Mouse (Mus musculus) gastrocnemius, postnatal 14 days (tissue): ENCODE results near the gene Olfr1396. TPM values are rescaled to one million over a fixed set of nuclear protein-coding genes. Genes with fewer than 3 reads are reported as not detected.

Experiments used
- DNase-seq: peaks from one replicate; pipeline ENCODE4 v3.0.0; 2021; ENCODE audit warnings: mixed read lengths
- intact Hi-C: fragments of 180-260 bp; cut with DNase I; formaldehyde crosslinking; loops from one replicate; pipeline ENCODE4 v1.15.1; 2025; ENCODE audit warnings: low total_unique reads
- long read RNA-seq, 2 experiments: library from polyadenylated mRNA; stranded (forward); transcript quantifications; one replicate each; pipeline ENCODE4 v2.0.0; 2021
- total RNA-seq, 2 experiments: library from RNA; stranded (reverse); gene quantifications; 2 replicates each; pipeline ENCODE4 v1.2.3; 2021

Gene Olfr1396
- under 1 TPM in 1 of 2 experiments, not detected in 1; 0.04 TPM for total RNA-seq
- long read RNA-seq, experiment 1: 0 reads
- long read RNA-seq, experiment 2: 0 reads

DNA sequence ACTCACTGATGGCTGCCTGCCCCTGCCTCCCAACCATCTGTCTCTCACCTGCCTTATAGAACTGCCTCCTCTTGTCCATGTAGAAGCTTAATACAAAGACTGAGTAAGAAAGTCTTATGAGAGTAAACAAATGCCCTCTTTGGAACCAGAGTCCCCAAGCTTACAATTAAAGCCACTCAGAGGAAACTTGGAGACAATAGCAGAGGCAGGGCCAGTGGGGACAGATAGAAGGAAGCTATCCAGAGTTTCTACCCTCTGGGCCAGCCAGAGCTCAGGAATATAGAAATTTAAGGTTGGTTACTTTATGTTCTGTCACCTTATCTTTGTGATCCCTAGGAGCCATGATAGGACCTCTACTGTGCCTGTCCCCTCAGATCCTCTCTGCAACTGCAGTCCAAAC lies at the start of gene Olfr1396:
TSS of gene Olfr1396 (minus strand) at position 101 of the 400 bp plus-strand sequence.
- intact Hi-C loops: no loop called here
- DNase-seq: no peak

GRCm38 (mm10) chr11:49156821-49157814 lies 42.4 kb upstream of the Olfr1396 start:
- DNase-seq: no peak
- intact Hi-C loops: no loop called here

DNA sequence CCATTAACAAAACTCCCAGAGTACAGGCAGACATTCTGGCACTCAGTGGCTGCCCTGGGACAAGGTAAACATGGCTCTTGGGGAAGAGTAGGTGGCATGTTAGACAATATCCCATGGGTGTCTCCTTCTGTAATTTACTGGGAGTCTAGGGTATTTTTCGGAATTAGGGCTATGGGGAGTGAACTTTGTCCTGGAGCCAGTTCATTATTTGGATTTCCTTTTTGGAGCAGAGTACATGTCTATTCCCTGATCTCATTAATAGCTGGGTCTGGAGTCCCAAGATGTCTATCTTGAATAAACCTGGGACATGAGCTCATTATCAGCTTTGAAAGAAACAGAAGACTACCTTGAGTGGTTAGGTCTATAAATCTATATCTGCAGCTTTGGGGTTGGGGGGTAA lies 39.4 kb upstream of the Olfr1396 start, which contains the start of gene Olfr1394:
TSS of gene Olfr1394 (plus strand) at position 301 of the 400 bp plus-strand sequence.
- intact Hi-C loops: no loop called here
- no peak for DNase-seq

DNA sequence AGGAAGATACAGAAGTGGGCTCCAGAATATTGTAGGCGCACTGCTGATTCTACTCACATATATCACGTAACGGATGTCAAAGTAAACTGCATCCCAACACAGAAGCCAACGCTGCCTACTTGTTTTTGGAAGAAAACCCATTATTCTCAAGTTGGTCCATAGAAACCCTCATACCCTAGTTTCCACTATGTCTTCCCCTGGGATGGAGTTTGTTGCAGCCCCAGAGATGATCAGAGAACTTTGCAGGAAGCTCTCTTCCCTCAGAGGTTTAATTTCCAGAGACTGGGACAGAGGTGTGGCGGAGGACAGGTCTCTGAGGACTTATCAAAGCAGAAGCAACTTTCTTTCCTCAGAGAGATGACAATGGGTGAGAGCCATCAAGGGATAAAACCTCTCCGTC lies 27.3 kb upstream of the Olfr1396 start, which contains the start of gene Olfr1395:
TSS of gene Olfr1395 (plus strand) at position 301 of the 400 bp plus-strand sequence.
- intact Hi-C loops: no loop called here
- DNase-seq: no peak

DNA sequence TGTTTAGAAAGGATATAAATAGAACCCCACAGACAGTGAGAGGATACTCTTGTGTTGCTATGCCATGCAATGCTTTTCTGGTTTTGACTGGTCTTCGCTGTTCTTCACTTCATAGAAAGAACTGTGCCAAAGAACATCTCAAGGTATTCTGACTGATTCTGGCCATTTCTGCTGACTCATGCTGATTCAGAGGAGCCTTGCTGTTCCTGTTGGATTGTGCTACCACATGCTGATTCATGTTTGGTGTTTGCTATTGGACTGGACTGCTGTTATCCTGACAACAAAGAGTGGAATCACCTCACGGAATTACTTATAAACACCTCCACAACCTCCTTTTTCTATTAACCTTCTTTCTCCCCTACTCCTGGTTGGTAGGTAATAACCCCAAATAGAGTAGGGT lies 9.5 kb upstream of the Olfr1396 start:
- intact Hi-C loops: no loop called here
- DNase-seq: no peak

GRCm38 (mm10) chr11:49119635-49120034 lies 5.0 kb upstream of the Olfr1396 start:
- DNase-seq: no peak

DNA sequence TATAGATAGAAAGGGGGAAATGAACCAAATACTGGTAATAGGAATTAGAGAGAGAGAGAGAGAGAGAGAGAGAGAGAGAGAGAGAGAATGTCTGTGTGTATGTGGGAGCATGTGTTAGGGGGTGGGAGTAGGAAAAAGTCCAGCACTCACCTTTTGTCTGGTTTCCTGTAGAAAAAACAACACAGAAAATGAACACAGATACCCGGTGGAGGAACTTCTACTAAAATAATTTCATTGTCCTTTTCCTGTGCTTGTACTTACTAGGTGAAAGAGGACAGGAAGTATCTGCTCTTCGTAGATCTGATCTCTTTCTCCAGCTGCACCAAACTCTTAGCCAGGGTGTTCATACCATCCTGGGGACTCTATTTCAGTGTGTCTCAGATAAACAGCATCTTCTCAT lies 516 bp downstream of the Olfr1396 start:
- intact Hi-C loops: no loop called here
- DNase-seq: no peak

More at GRCm38 (mm10) chr11:49119635-49120034, 5.0 kb upstream of the Olfr1396 start:
- intact Hi-C loops: no loop called here

DNA sequence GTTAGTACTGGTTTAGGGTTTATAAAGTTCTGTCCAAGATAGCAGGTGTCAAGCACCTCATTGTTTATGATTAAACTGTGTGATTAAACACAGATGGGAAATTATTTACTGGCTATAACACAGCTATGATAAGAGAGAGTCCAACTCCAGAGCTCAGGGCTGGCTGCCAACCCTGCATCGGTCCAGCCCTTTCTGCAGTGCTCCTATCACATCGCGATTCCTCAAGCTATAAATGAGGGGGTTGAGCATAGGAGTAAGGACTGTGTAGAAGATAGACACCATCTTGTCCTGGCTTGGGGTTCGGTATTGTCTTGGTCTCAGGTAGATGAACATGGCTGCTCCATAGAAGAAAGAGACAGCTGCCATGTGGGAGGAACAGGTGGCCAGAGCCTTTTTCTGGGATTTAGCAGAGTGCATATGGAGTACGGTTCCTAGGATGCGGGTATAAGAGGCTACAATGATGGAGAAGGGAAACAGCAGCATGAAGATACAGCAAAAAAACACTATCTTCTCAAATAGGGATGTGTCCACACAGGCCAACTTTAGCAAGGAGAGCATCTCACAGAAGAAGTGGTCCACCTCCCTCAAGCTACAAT lies 2.0 kb downstream of the Olfr1396 start:
- DNase-seq: no peak
- intact Hi-C loops: no loop called here

- DNase-seq: no peak
- intact Hi-C loops: no loop called here
Observed at GRCm38 (mm10) chr11:49111000-49111399, 3.7 kb downstream of the Olfr1396 start.

DNA sequence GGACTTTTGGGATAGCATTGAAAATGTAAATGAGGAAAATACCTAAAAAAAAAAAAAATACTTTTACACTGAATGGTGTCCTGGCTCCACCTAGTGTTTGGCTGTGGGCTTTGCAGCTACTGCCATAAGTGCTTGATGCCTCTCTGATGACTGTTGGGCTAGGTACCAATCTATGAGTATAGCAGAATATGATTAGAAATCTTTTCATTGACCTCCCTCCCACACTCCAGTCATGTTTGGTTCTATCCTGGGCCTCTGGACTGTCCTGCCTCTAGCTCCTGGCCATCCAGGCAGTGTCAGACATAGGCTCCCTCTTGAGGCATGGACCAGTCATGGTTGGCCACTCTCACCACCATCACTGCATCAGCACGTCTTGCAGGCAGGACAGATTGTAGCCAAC lies 5.8 kb downstream of the Olfr1396 start:
- intact Hi-C loops: loop anchor here (10.0 kb wide), 1 partner anchor 166 kb away; the partner anchor contains the start of gene Olfr1393
- peak; percentile 16 for DNase-seq

GRCm38 (mm10) chr11:49107650-49108537 lies 6.8 kb downstream of the Olfr1396 start:
- DNase-seq: no peak
- intact Hi-C loops: loop anchor here (10.0 kb wide), 1 partner anchor 167 kb away; the partner anchor contains the start of gene Olfr1393

DNA sequence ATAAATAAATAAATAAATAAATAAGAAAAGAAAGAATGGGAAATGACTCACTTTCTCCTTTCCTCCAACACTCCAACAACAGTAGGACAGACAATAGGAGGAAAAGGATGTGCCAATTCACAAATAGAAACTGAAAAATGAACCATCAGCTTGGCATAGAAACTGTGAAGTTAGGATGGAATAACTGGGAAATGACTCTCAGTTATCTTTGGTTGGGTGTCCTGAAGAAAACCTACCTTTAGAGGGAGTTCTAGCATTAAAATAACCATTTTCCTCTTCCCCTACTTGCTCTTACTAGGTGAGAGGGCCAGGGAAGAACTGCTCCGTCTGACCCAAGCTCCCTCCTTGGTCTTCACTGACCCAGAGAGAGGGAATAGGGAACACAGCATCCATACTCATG lies 8.9 kb downstream of the Olfr1396 start:
- DNase-seq: no peak
- intact Hi-C loops: loop anchor here (10.0 kb wide), 1 partner anchor 169 kb away; the partner anchor contains the start of gene Olfr1393

GRCm38 (mm10) chr11:49103047-49103693 lies 11.5 kb downstream of the Olfr1396 start:
- DNase-seq: peak; percentile 83

GRCm38 (mm10) chr11:49101500-49101899 lies 13.2 kb downstream of the Olfr1396 start:
- intact Hi-C loops: loop anchor here (5.0 to 10.0 kb wide), 2 partner anchors 173 to 314 kb away; partner anchors contain the start of gene Olfr1393
- DNase-seq: no peak

More at GRCm38 (mm10) chr11:49103047-49103693, 11.5 kb downstream of the Olfr1396 start:
- intact Hi-C loops: loop anchor here (2.0 to 10.0 kb wide), 3 partner anchors 172 to 316 kb away; partner anchors contain the start of gene Olfr1393

DNA sequence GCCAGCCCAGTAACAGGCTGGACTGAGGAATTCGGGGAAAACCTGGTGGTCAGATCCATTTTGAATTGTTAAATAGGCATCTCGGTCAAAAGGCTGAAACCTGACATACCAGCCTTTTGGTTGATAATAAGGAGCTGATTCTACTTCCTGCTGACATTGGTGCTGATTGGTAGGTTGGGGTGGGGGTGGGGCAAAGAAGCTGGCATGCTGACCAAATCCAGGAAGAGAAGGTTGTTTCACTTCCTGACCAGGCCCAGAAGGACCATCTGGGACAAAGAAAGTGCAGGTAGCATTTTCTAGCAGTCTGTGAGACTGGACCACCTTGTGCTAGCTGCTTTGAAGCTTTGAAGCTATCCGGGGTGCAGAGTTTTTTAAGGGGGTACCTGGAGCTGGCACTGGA lies 14.3 kb downstream of the Olfr1396 start:
- intact Hi-C loops: loop anchor here (5.0 to 10.0 kb wide), 2 partner anchors 174 to 313 kb away; partner anchors contain the start of gene Olfr1393
- DNase-seq: no peak

DNA sequence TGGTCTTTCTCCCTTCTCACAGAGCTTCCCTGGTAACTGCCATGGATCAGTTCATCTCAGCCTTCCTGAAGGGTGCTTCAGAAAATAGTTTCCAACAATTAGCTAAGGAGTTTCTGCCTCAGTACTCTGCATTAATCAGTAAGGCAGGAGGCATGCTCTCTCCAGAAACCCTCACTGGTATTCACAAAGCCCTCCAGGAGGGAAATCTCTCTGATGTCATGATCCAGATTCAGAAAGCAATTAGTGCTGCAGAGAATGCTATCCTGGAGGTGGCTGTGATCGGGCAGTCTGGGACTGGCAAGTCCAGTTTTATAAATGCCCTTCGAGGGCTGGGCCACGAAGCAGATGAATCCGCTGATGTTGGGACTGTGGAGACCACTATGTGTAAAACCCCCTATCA lies 19.3 kb downstream of the Olfr1396 start:
- no peak for DNase-seq
- intact Hi-C loops: no loop called here

DNA sequence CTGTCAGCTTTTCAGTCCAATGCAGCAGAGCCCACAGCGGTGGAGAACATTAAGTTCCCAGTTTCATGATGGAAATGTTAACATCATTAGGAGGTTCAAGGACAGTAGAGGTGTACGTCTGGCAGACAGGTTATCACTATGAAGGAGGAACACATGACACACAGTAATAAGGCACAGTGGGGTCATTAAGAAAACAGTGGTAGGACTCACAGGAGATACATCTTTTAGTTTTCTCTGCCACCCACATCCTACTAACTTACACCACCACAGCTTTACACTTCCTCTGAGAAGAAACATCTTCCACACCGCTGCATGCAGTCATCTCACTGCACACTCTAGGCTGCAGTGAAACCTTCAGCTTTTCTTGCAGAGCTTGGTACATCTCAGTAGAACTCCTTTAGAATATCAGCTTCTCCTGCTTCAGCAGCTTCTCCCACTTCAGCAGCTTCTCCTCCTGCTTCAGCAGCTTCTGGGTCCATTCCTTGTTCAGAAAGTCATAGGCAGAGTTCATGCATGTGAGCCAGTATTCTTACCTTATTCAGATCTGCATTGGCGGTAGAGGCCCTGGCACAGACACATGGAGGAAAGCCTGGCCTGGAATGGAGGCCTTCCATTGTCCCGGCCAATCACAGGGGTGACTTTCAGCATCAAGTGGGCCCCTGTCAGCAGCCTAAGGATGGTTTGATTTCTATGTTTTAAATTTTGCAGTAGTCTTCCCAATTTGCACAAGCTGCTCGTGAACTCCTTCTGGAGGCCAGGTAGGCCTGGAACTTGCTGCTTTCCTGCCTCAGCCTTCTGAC lies 20.6 kb downstream of the Olfr1396 start:
- intact Hi-C loops: no loop called here
- no peak for DNase-seq

DNA sequence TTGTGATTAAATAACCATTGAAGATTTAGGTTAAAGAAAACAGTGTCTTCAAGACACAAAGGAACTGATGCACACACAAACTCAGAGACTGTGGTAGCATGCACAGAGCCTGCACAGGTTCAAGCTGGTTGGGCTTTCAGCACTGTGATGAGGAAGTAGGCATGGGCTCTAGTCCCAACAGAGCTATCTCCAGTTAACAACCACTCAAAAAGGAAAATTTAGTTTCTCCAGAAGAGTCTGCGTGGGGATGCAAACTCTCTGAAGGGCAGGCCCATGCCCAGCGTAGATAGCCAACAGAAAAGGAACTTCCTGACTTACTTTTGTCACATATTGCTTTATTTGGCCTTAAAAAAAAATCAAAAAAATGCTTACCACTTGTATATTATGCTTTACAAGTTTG lies 21.9 kb downstream of the Olfr1396 start:
- no peak for DNase-seq
- intact Hi-C loops: no loop called here
